Mouse (Mus musculus): ENCODE measurements around the gene Mlf2.

Gene Mlf2

DNA sequence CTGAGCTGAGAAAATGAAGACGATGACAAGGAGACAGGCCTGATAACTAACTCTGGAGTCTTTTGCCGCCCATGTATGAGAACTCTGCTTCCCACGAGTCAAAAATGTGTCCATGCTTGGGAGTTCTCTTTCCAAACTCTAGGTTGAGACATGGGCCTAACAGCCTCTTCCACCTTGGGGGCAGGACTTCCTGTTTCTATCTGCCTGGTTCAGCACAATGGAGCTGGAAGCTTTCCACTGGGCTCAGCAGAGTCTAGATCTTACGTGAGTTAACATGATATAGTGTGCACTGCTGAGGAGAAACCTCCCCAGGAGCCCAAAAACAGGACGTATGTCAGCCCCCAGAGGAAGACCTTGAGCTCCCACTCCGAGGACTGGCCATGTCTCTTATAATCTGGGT lies 18.0 kb upstream of the Mlf2 start:
- no peak for DNase-seq (ENCODE audit: low spot score)

DNA sequence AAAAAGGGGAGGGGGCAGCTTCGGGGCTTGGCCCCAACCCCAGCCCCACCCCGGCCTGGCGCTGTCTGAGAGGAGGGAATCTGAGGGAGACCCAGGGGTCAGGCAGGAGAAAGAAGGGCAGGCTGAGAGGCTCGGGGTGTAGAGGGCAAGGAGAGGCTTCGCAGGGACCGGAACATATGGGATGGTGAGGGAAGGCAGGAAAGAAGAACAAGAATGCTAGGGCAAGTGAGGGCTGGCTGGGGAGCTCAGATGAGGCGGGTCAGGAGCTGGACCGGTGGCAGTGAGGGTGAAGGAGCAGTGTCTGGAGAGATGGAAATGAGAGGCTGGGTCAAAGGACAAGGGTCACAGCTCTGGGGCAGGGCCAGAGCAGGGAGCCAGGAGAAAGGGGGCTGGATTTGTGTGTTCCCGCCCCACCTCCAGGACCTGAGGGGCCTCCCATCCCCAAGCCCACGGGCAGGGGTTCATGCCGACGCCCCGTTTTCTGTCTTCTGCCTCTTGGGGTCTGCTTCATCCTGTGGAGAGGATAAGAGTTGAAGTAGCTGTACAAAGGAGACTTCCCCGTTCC lies 17.4 kb upstream of the Mlf2 start:
- DNase-seq (ENCODE audit: low spot score), result no peak

DNA sequence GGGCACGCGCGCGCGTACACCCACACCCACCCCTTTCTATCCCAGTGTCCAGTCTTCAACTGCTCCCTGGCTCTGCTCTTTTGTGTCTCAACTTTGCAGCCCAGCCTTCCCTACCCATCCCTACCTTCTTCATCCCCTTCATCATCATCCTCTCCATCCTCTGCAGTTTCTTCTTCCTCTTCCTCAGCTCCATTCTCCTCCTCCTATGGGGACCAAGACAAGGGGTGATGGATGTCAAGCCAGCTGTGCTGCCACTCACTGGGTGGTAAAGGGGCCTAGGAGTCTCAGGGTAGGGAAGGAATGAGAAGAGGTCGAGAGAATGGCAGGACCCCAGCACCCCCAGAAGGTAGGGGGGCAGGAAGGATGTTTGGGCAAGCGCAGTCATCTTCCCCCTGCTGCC lies 16.7 kb upstream of the Mlf2 start:
- DNase-seq (ENCODE audit: low spot score), result no peak

DNA sequence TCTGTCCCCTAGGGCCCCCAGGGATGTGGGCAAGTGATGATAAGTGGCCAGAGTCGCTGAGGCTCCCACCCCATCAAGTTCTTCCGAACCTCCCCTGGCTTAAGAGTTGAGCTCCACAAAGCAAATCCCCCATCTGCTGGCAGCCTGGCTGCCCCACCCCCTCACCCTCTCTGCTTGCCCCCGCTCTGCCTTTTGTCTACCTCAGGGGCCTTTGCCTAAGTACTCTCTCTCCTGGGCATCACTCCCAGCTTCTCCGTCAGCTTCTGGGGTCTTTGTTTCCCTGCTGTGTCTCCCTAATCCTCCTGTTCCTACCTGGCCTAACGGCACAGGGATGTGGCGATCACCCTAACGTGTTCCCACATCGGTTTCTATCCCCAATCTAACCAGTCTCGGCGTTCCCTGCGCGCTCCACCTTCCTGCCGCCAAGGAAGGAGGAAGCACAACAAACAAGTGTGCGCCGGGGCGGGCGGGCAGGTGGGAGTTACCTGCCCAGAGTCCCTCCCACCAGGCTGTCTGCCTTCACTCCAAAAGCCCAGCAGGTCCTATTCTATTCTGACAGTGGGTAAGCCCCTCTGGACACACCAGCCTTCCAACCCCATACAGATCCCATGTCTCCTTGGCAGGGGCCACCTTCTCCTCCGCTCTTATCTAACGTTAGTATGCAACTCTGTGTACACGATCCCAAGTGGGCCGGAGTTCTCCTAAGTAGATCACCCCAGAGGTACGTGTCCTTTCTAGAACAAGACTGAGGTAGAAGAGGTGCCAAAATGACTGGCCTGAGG lies 15.8 kb upstream of the Mlf2 start:
- no peak for DNase-seq (ENCODE audit: low spot score)

DNA sequence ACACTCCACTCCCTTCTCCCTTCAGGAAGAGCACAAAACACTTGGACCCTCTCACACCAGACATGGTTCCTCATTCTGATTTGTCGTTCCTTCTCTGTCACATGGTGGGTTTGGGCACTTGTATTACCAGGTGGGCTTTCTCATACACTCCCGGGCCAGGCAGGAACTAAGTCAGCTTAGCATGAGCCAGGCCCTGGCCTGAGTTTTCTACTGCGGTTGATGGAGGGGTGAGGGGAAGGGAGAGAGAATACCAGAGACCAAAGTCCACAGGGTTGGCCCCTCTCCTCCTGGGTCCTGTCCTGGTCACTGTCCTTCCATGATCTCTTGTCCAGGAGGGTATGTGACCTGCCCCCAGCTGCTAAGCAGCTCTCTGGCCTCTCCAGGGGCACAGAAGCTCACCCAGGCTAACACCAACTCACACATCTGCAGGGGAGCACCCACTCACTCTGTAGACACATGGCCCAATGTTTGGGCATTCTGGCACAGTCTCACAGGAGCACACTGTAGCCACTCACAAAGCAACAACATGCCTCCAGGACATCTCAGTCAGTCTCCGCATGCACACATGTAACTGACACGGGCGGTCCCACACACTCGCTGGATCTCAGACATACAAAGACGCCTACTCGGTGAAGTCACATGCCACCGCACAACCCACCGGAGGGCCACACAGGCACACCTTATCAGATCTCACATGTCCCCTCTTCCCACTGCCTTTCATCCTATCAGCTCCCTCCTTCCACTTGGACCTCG lies 15.1 kb upstream of the Mlf2 start:
- DNase-seq (ENCODE audit: low spot score), result no peak

DNA sequence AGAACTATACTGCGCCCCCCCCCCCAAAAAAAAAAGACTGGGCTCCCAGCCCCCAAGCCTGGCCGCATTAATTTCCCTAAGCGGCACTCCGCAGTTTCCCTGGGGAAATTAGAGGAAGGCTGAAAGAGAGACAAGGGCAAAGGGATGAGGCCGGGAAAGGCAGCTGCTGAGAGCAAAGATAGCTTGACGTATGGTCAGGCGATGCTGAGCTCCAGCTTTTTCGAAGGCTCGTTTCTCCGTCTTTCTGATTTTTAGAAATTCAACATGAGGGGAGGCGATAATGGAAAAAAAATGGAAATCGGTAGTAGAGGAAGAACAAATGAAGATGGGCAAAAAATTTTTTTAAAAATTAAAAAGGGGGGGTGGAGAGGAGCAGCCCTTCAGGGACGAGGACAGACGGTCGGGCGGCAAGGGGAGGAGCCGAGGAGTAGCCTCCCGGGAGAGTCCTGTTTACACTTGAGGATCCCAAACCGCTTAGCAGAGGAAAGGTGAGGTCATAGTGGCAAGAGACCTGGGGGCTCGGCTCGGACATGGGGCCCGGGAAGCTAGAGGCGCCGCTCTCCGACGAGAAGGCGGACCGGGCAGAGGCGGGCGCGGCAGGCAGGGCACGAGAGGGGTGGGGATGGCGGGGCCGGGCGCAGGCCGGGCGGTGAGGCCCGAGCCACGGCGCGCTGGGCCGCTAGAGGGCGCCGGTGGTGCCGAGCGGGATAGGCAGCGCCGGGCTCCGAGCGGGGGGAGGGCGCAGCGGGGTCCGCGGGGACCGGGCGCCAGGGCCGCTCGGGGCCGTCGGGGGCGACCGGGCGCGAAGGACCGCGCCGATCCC lies 14.3 kb upstream of the Mlf2 start:
- DNase-seq (ENCODE audit: low spot score), result peak; percentile 87

DNA sequence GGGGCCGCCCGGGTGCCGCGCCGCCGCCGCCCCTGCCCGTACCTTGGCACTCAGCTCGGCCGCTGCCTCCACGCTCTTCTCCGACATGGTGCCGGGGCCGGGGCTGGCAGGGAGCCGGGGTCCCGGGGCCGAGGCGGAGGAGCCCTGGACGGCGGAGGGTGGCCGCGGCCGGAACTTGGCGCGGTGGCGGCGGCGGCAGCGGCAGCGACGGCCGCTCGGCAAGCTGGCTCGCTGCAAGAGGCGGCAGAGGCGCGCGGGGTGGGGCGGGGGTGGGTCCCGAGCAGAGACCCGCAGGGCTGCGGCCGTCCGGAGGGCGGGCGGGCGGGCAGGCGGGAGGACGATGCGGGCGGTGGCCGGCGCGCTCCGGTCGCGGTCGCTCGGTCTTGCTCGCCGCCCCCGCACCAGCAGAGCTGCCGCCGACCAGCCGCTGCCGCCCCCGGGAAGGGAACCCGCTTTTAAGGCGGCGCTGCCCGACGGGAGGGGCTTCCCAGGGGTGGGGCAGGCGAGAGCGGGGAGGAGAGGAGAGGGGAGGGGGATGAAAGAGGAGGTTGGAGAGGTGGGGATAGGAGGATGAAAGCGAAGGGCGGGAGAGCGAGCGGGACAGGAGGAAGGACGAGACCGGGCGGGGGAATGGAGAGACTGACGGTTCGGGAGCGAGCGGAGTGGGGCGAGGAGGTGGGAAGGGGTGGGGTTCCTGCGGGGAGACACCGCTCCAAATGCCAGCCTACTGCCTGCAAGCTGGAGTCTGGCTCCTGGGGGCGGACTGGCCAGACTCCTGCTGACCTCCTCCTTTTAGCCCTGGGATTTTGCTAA lies 13.5 kb upstream of the Mlf2 start:
- peak; percentile 91 for DNase-seq (ENCODE audit: low spot score)

DNA sequence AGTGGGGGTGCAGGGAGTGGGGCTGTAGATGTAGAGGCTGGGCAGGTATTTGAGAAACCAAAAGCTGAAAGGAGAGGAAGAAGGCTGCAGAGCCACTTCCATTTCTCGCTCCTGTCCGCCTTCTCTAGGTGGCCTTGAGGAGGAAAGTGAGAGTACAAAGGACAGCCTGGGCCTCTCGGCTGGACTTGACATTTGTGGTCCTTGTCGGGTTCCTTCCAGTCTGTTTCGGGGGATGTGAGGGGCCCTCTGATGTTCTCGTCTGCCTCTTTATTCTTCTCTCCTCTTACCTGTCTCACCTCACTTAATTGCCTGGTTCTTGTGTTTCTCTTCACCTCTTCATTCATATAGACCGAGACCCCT lies 12.9 kb upstream of the Mlf2 start:
- DNase-seq (ENCODE audit: low spot score), result no peak

DNA sequence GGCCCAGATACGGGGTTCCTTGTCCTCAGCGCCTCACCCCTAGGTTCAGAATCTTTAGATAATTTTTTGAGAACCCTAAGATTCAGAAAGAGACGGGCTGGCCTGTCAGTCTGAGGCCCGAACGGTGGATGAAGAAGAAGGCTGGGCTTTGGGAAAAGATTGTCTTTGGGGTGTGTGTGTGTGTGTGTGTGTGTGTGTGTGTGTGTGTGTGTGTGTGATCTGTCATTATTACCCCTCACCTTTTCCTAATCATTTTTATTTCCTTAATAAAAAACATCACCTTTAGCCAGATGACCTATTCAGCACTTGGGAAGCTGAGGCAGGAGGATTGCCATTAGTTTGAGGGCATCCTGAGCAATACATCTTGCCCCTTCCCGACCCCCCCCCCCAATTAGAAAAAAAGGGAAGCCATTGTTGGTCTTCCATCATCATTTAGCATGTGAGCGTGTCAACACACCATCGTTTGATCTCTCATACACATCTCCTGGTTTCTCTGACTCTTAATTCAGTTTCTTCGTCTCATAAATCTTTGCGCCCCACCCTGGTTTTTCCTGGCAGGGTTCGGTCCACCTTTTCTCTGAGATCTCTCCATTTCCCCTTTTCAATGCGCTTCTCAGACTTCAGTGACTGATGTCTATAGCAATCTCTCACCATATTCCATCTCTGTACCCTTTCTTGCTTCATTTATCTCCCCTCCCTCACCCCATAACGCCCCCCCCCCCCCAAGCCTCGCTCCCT lies 12.1 kb upstream of the Mlf2 start:
- DNase-seq (ENCODE audit: low spot score), result no peak

DNA sequence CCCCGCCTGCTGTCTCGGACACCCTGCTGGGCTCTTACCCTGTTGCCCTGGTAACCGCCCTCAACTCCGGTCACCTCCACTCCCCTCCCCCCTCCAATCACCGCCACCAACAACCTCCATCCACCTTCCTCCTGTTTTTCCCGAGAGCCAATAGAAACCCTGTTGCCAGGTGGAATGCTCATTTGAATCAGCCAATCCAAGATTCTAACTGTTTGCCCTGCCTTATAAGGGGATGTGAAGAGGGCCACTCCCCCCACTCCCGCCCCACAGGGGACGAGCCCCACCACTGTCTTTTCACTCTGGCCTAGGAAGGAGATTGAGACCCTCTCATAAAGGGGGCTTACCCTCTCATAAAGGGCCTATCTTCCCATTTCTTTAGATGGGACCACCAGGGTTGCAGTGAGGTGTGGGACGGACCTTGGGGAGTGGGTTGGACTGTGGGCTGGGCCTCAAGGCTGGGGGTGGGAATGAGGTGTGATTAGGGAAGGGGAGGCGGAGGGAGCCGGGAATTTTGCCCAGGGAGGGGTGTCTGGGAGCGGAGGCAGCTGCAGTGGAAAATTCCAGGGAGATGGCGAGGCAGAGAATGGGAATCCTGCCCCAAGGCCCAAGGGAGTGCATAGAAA lies 11.4 kb upstream of the Mlf2 start, which contains the start of gene Ptms:
Ptms (minus strand) TSS at position 409 of the 623 bp plus-strand sequence.
- DNase-seq (ENCODE audit: low spot score), result peak; percentile 94

DNA sequence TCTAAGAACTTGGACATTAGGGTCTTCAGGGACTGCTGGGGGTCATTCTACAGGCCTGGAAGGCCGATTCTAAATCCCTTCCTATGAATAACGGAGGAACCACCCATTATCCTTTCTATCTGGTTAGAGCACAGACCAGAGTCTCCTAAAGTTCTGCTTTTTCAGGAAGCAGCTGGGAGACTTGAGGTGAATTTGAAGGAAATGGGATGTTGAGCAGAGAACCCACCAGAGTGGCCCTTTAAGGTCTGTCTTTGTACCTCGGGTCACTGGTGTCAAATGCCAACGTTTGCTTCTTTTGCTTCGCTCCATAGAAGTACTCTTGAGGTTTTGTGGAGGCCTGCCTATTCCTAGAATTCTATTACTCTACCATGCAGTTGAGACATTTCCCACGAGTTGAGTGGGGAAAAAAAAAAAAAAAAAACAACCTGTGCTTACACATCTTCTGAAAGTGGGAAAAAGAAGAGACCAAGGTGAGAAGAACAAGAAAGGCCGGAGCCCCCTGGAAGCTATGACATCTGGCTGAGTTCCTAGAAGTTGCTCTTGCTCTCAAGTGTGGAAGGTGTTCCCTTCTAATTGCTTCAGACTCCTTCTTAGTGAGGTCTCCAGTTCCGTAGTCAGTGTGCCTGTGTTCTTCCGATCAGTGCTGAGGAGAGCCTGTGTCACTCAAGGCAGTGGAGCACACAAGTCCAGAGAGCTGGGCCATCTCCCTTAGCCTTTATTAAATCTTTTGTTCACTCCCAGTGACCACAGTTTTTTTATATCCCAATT lies 10.7 kb upstream of the Mlf2 start:
- DNase-seq (ENCODE audit: low spot score), result no peak

DNA sequence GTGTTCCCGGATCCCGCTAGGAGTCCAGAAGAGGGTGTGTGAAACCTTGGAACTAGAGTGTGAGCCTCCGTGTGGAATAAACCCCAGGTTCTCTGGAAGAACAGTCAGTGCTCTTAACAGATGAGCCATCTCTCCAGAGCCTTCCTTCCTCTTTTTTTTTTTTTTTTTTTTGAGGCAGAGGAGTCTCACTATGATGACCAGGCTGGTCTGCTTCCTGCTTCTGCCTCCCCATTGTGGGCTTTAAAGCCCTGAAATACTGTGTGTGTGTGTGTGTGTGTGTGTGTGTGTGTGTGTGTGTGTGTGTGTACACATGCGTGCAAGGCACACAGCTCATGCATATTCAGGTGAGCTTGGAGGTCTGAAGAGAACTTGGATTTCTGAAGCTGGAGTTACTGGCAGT lies 9.6 kb upstream of the Mlf2 start:
- DNase-seq (ENCODE audit: low spot score), result no peak

DNA sequence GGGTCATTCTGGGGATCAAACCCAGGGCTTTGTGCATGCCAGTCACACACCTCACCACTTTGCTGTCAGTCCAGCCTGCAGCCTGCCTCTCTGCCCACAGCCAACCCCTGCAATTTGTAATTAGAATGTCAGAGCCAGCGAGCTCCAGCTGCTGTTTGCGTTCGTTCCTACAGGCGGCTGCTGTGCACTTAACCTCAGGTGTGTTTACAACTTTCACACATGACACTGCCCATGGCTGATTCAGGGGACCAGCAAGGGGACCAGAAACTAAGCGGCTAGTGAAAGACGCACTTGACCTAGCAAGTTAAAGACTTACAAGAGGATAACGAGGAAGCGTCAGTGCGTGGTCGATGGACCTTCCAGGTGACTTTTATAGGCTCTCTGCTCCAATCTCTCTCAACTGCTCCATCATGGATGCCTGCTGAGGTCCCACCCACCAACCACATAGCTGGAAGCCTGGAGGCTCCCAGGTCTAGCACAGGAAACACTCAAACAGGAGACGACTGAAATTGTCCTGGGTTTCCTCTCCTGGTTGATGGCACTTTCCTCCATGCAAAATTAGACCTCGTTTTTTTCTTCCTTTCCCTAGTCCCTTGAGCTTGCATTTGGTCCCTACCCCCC lies 5.9 kb upstream of the Mlf2 start:
- no peak for DNase-seq (ENCODE audit: low spot score)

DNA sequence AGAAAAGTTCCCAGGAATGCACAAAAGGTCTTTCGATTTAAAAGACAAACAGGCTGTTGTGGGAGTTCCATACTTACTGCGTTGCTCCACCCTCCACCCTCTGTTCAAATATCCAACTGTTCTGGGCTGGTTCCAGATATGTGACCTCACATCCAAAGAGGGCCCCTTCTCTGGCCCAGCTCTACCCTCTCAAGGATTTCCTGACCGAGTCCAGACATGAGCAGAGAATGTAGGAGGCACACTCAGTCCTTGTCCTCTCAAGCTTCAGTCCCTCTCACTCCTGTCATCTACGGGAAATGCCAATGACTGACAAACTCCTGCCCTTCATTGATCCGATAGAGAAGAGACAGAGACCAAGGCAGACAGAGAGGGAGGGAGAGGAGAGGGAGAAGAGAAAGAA lies 5.2 kb upstream of the Mlf2 start:
- no peak for DNase-seq (ENCODE audit: low spot score)

DNA sequence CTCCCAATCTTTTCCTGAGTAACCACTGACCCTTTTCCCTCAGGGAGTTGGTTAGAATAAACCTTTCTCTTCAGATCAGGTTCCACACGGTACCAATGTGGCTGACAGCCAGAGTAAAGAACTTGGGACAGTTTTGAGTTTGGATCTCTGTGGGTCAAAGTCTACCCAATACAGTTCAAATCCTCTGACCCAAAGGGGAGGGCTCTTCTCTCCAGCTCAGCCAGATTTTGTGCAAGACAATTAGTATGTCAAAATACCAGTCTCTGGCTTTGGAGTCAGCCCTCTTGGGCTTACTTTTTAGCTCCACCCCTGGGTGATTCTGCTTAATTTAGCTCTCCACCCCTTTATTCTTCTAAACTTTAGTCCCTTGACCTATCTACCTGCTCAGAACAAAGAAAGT lies 955 bp upstream of the Mlf2 start:
- DNase-seq (ENCODE audit: low spot score), result no peak

DNA sequence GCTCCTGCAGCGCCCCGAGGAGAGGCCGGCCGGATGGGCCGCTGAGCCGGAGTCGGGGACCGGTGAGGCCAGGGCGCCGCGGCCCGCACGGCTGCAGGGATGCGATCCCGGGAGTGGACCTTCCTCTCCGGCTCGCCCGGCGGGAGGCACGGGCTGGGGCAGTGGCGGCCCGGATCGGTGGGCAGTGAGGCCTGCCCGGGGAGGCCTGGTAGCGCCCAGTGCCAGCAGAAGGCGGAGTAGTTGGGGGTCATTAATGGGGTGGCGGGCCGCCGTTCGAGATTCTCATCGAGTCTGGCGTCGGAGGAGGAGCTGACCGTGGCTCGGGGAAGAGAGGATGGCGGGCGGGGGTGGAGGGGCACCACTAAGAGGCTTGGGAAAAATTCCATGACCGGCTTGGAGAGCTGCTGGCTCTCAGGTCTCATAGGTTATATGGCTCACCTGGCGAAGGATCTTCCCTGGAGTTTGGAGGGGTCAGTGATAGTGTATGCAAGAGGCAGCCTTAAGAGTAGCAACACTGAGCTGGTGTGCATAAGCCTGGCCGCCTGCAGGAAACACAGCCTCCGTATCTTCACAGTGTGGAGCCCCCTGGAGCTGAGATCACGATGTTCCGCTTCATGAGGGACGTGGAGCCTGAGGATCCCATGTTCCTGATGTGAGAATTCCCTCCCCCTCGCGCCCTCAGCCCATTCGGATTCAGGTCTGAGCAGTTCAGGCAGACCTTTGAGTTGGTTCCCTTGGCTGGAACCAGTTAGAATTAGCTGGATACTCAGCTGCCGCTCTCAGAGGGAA lies 533 bp downstream of the Mlf2 start:
- peak; percentile 55 for DNase-seq (ENCODE audit: low spot score)

DNA sequence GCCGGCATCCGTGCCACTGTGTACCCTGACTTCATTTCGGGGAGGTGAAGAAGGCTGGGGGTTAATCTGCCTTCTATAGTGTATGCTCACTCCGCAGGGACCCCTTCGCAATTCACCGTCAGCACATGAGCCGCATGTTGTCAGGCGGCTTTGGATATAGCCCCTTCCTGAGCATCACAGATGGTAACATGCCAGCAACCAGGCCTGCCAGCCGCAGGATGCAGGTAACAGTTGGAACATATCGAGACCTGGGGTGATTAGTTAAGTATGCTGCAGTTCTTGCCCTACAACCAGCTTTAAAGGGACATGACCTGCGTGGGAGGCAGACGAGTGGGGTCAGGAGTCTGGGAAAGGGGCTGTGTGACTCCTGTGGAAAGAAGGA lies 1.1 kb downstream of the Mlf2 start:
- no peak for DNase-seq (ENCODE audit: low spot score)

DNA sequence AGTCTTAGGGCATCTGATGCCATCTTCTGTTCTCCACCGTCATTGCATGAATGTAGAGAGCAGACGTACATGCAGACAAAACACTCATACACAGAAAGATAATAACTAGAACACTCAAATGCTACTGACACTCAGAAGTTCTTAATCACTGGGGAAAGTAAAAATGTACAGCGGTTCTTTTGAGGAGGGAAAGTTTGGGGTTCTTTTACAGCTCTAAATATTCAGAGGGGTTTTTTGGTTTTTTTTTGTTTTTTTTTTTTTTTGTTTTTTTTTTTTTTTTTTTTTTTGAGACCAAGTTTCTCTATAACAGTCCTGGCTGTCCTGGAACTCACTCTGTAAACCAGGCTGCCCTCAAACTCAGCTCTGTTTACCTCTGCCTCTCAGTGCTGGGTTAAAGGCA lies 1.9 kb downstream of the Mlf2 start:
- DNase-seq (ENCODE audit: low spot score), result no peak

Data from testis, postnatal 14 days (tissue).